Mouse (Mus musculus): ENCODE data around the gene Gm13691.
"Not testable (repeated sequence)": the region's sequence is repeated elsewhere in the genome, so short reads cannot be mapped to it uniquely, and the experiment has no call there.

Gm13691 gene

GRCm38 (mm10) chr2:84035997-84036396 lies 45.6 kb downstream of the Gm13691 start:
- DNase-seq (ENCODE audit: low spot score): no peak

DNA sequence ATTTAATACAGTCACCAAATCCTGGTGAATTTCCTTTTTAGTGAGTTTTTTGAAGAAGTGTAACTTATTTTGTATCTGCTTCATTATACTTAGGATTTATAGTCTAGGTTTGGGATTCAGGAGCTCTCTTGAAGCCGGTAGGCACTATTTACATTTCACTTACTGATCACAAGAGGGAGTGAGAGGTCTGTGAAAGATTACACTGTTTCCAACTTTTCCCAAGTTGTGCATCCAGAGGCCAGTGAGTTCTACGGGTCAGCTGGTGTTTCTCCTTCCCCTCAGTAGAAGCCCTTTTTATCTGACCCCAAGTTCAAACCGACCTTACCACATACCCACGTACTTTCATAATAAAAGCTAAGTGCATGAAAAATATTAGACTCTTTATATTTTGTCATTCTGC lies 47.0 kb downstream of the Gm13691 start:
- peak; percentile 71 for DNase-seq (ENCODE audit: low spot score)

GRCm38 (mm10) chr2:84037943-84038342 lies 47.6 kb downstream of the Gm13691 start:
- not testable (repeated sequence) for DNase-seq (ENCODE audit: low spot score)

GRCm38 (mm10) chr2:84039277-84039676 lies 48.9 kb downstream of the Gm13691 start:
- no peak for DNase-seq (ENCODE audit: low spot score)

Measured in embryo, embryonic 10.5 days (tissue).